Mouse (Mus musculus) 3134 (cell line): ENCODE measurements around the gene Trim6.
"Not testable (repeated sequence)": the region's sequence is repeated elsewhere in the genome, so short reads cannot be mapped to it uniquely, and the experiment has no call there.

Source experiments
- DNase-seq: peaks from one replicate; pipeline ENCODE4 v3.0.0-alpha.2; 2011; ENCODE audit warnings: low spot score; ENCODE audit not compliant: insufficient read length; ENCODE audit errors: extremely low read depth

Trim6 gene

GRCm38 (mm10) chr7:104218701-104219569 is at the start of gene Trim6:
Gene Trim6 (plus strand): TSS chr7:104218793.
- peak; percentile 71 for DNase-seq

GRCm38 (mm10) chr7:104169634-104170204 is 48.9 kb upstream of the Trim6 start:
- no peak for DNase-seq

- no peak for DNase-seq
Observed at GRCm38 (mm10) chr7:104175085-104175484, 43.5 kb upstream of the Trim6 start.

GRCm38 (mm10) chr7:104178422-104179054 is 40.1 kb upstream of the Trim6 start:
- DNase-seq = no peak

GRCm38 (mm10) chr7:104179074-104179473 is 39.5 kb upstream of the Trim6 start:
- no peak for DNase-seq

GRCm38 (mm10) chr7:104183292-104183691 is 35.3 kb upstream of the Trim6 start, which contains the start of gene Olfr648:
Gene Olfr648 (minus strand): TSS chr7:104183392.
- no peak for DNase-seq

GRCm38 (mm10) chr7:104191275-104191674 is 27.3 kb upstream of the Trim6 start:
- no peak for DNase-seq

- no peak for DNase-seq
Observed at GRCm38 (mm10) chr7:104195885-104196284, 22.7 kb upstream of the Trim6 start, which contains the start of gene Olfr649. Gene Olfr649 (minus strand): TSS chr7:104195985.

GRCm38 (mm10) chr7:104199822-104200221 is 18.8 kb upstream of the Trim6 start:
- peak; percentile 18 for DNase-seq

- no peak for DNase-seq
Observed at GRCm38 (mm10) chr7:104206197-104206596, 12.4 kb upstream of the Trim6 start.

- DNase-seq = no peak
Observed at GRCm38 (mm10) chr7:104216011-104216535, 2.5 kb upstream of the Trim6 start.

- no peak for DNase-seq
Observed at GRCm38 (mm10) chr7:104217881-104218280, 712 bp upstream of the Trim6 start.

- no peak for DNase-seq
Observed at GRCm38 (mm10) chr7:104231203-104231602, 12.6 kb downstream of the Trim6 start.

GRCm38 (mm10) chr7:104240857-104241256 is 22.3 kb downstream of the Trim6 start:
- no peak for DNase-seq

- no peak for DNase-seq
Observed at GRCm38 (mm10) chr7:104243616-104244015, 25.0 kb downstream of the Trim6 start.

- DNase-seq = peak; percentile 59
Observed at GRCm38 (mm10) chr7:104244287-104245181, 25.9 kb downstream of the Trim6 start, which contains the start of gene Trim34a. Gene Trim34a (plus strand): TSS chr7:104244457.

- DNase-seq = not testable (repeated sequence)
Observed at GRCm38 (mm10) chr7:104260380-104260779, 41.8 kb downstream of the Trim6 start.

- DNase-seq = not testable (repeated sequence)
Observed at GRCm38 (mm10) chr7:104265335-104265734, 46.7 kb downstream of the Trim6 start.

GRCm38 (mm10) chr7:104279361-104279760 is 60.8 kb downstream of the Trim6 start:
- DNase-seq = not testable (repeated sequence)
